ENCODE assay signal across 8 mouse cellular contexts in genomic region chr2:72285256-72285887, GRCm38 (mm10). TPM values are rescaled to one million over a fixed set of nuclear protein-coding genes. Genes with fewer than 3 reads are reported as not detected.
DNase-seq lines count a peak whose midpoint lies in the region; ATAC-seq and TF ChIP-seq lines count a peak whose summit lies in the region.

TSS of gene Map3k20 (plus strand) at chr2:72285637.

- peak within 1 kb of the TSS; percentile 80 for H3K4me3 ChIP-seq in bone marrow macrophage, adult 2 months (ENCODE audit: insufficient read depth, low read length)
- peak within 1 kb of the TSS; percentile 82 for H3K4me3 ChIP-seq in heart, embryonic 15.5 days
- H3K4me3 ChIP-seq in liver, embryonic 16.5 days (ENCODE audit: low read depth, low read length): peak within 1 kb of the TSS; percentile 85
- H3K4me3 ChIP-seq in neural tube, embryonic 12.5 days: peak within 1 kb of the TSS; percentile 87

- H3K9ac ChIP-seq in heart, embryonic 15.5 days: peak within 1 kb of the TSS; percentile 96
- H3K9ac ChIP-seq in liver, embryonic 16.5 days (ENCODE audit: low read depth, low read length): peak within 1 kb of the TSS; percentile 91
- peak within 1 kb of the TSS; percentile 82 for H3K9ac ChIP-seq in neural tube, embryonic 12.5 days

- 1% methylated on average over 47 of the region's 50 CpGs for WGBS in heart, embryonic 15.5 days
- WGBS in liver, embryonic 16.5 days (ENCODE audit: insufficient replicate concordance): 2% methylated on average over 49 of the region's 50 CpGs
- WGBS in neural tube, embryonic 12.5 days: 1% methylated on average over 49 of the region's 50 CpGs

- peaks cover 39% of the 10 kb centered on the region for H3K4me1 ChIP-seq in bone marrow macrophage, adult 2 months (ENCODE audit: control insufficient read depth, insufficient read depth, low read length)
- H3K4me1 ChIP-seq in heart, embryonic 15.5 days (replicated peaks): peaks cover 32% of the 10 kb centered on the region
- H3K4me1 ChIP-seq in liver, embryonic 16.5 days (ENCODE audit: control insufficient read depth, low read depth, low read length): peaks cover 14% of the 10 kb centered on the region
- peaks cover 9% of the 10 kb centered on the region; the same call in 1 of the 2 replicates for H3K4me1 ChIP-seq in neural tube, embryonic 12.5 days

- peak; percentile 16 for ATAC-seq in CD4-positive, CD25-positive, alpha-beta regulatory T cell, adult 4 months
- peak; percentile 82 for ATAC-seq in erythroid progenitor cell, adult 5-6 weeks (replicated peaks; ENCODE audit: low FRiP score, poor library complexity, severe bottlenecking)
- ATAC-seq in heart, embryonic 15.5 days (replicated peaks; ENCODE audit: insufficient number of reproducible peaks, insufficient read depth, low FRiP score, low read depth): peak; percentile 85
- peak; percentile 78 for ATAC-seq in liver, embryonic 16.5 days (ENCODE audit: low read depth)
- peak; percentile 56 for ATAC-seq in neural tube, embryonic 12.5 days (ENCODE audit: low FRiP score, low read depth)

- H3K27me3 ChIP-seq in heart, embryonic 15.5 days: no peaks in the 10 kb centered on the region
- H3K27me3 ChIP-seq in liver, embryonic 16.5 days (ENCODE audit: control insufficient read depth, insufficient read depth, low read depth, low read length): no peaks in the 10 kb centered on the region; the same call in 1 of the 2 replicates
- no peaks in the 10 kb centered on the region; the same call in 1 of the 2 replicates for H3K27me3 ChIP-seq in neural tube, embryonic 12.5 days (replicated peaks)

- no peaks in the 10 kb centered on the region for H3K9me3 ChIP-seq in heart, embryonic 15.5 days (replicated peaks)
- H3K9me3 ChIP-seq in liver, embryonic 16.5 days (replicated peaks; ENCODE audit: control insufficient read depth, low read length): no peaks in the 10 kb centered on the region
- H3K9me3 ChIP-seq in neural tube, embryonic 12.5 days: no peaks in the 10 kb centered on the region

- no peaks in the 10 kb centered on the region for H3K36me3 ChIP-seq in heart, embryonic 15.5 days
- H3K36me3 ChIP-seq in liver, embryonic 16.5 days (ENCODE audit: control insufficient read depth, insufficient read depth): no peaks in the 10 kb centered on the region
- H3K36me3 ChIP-seq in neural tube, embryonic 12.5 days: no peaks in the 10 kb centered on the region

- DNase-seq in kidney, postnatal 14 days: peak; percentile 81
- peak; percentile 8 to 54 for DNase-seq in thymus, postnatal 10 days (ENCODE audit: low spot score in 2 of 2)

- peak within 1 kb of the TSS; percentile 84 for H3K27ac ChIP-seq in bone marrow macrophage, adult 2 months (ENCODE audit: insufficient read depth, low read depth, low read length)
- H3K27ac ChIP-seq in heart, embryonic 15.5 days: peak within 1 kb of the TSS; percentile 92
- H3K27ac ChIP-seq in liver, embryonic 16.5 days (ENCODE audit: low read length): peak within 1 kb of the TSS; percentile 64
- H3K27ac ChIP-seq in neural tube, embryonic 12.5 days: no peak within 1 kb of the TSS

- no peak for TF ChIP-seq POLR2A in bone marrow macrophage, adult 2 months (IDR thresholded peaks at IDR 0.05; ENCODE audit: borderline replicate concordance, low read depth, low read length)

- TF ChIP-seq CTCF in bone marrow macrophage, adult 2 months (IDR thresholded peaks at IDR 0.05; ENCODE audit: low read depth, low read length): no peak

- H3K4me2 ChIP-seq in heart, embryonic 15.5 days: peak within 1 kb of the TSS; percentile 69
- H3K4me2 ChIP-seq in liver, embryonic 16.5 days (ENCODE audit: low read depth, low read length): peak within 1 kb of the TSS; percentile 77
- H3K4me2 ChIP-seq in neural tube, embryonic 12.5 days (replicated peaks): peak within 1 kb of the TSS; percentile 95

RNA-seq across cellular contexts. Expression of gene Map3k20, which starts in this region (rescaled TPM):
- under 1 TPM in 1 of 2 experiments, not detected in 1; 0.17 TPM for polyA plus RNA-seq in CD4-positive, CD25-positive, alpha-beta regulatory T cell, adult 4 months (2017; shearing (Covaris generic))
- 16.9 and 20.3 TPM in 2 replicates for polyA plus RNA-seq in bone marrow macrophage, adult 2 months (2012; ENCODE audit: insufficient read depth, insufficient read length, missing spikeins)
- 57.4 and 64.5 TPM in 2 replicates for total RNA-seq in erythroid progenitor cell, adult 5-6 weeks (2015; ENCODE audit: low replicate concordance)
- total RNA-seq in erythroid progenitor cell, adult 5-6 weeks (2017; ENCODE audit: low replicate concordance): 35.9 and 52.1 TPM in 2 replicates
- 46.4 and 47.4 TPM in 2 replicates for polyA plus RNA-seq in heart, embryonic 15.5 days (2015; fragmentation: Nextera tagmentation; extraction: Ambion mirVana)
- 7.3 and 7.5 TPM in 2 replicates for polyA plus RNA-seq in liver, embryonic 16.5 days (2015; fragmentation: Nextera tagmentation; extraction: Ambion mirVana)
- 5.8 and 6.8 TPM in 2 replicates for polyA plus RNA-seq in neural tube, embryonic 12.5 days (2016; fragmentation: Nextera tagmentation; extraction: Ambion mirVana)

Comparison
In these comparisons a context has a peak if more than half of its experiments do, and no peak if none do; other contexts are left out.
1. Peak in ATAC-seq in CD4-positive, CD25-positive, alpha-beta regulatory T cell, adult 4 months; RNA of the gene not detected or under 1 TPM.
2. ATAC-seq: peak in every context shown above with its lines; median percentile 85 in heart, embryonic 15.5 days; 82 in erythroid progenitor cell, adult 5-6 weeks; 78 in liver, embryonic 16.5 days; 56 in neural tube, embryonic 12.5 days; 16 in CD4-positive, CD25-positive, alpha-beta regulatory T cell, adult 4 months.